Mouse (Mus musculus) adrenal gland (tissue): Measurements from ENCODE around the gene Agap1.

ENCODE experiments used
- intact Hi-C: fragments of 180-260 bp; cut with DNase I; formaldehyde crosslinking; loops from one replicate; pipeline ENCODE4 v1.15.1; 2025

Gene Agap1

DNA sequence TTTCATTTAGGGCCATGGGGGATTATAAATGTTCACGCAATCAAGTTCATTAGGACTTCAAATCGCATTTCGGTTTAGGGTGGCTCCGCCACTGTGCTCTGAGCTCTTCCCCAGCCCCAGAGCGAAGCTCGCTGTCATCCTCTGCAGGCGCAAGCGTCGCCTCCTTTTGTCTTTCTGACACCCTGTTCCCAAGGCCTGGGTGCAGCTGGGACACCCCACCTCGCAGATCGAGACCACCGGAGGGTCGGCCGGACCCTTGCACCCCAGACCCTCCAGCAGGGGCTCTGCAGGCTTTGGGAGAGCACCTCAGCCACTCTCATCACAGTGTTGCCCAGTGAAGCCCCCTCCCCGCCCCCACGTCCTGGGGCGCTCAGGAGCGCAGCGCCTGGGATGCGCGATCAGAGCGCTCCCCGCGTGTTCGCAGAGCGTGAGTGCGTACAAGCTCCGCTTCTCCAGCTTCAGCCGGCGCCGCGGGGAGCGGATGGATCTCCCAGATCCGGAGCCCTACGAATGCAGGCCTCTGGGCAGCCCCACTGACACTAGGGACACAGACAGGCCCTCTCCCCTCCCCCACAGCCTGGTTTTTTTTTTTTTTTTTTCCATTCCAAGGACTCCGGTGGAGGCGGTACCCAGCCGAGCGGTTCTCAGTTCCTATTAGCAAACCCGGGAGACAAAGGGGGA lies 487.2 kb downstream of the Agap1 start:
- intact Hi-C loops: loop anchor here (2.0 to 10.0 kb wide), 4 partner anchors 80 to 295 kb away; no protein-coding TSS in a partner anchor

DNA sequence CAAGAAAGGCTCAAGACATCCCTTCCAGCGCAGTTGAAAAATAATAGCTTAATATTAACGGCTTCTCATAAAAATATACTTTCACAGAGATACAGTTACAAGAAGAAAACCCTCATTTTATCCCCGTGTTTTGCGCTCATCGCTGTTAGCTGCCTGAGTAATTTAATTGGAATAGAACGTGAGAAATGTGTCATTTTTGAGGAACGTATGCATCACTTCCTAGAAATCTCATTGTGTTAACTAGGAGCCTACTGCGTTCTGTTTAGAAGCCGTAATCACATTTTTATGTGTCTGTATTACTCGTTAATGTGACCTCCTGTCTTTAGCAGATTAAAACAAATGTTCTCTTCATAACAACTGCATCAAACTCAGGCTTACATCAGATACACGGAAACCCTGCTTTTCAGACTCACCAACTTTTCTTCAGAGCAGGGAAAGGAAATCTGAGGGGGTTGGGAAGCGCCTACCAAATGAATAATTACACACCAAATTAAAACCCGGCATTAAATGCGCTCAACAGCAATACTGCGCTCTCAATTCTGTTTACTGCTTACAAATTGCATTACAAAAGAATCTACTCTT lies 487.9 kb downstream of the Agap1 start:
- intact Hi-C loops: loop anchor here (2.0 to 10.0 kb wide), 4 partner anchors 80 to 296 kb away; no protein-coding TSS in a partner anchor

GRCm38 (mm10) chr1:89943202-89943601 lies 488.6 kb downstream of the Agap1 start:
- intact Hi-C loops: loop anchor here (2.0 to 10.0 kb wide), 4 partner anchors 81 to 296 kb away; no protein-coding TSS in a partner anchor
